Mouse (Mus musculus) cortical plate, adult 2 months (tissue): ENCODE data around the gene Hif3a.

ENCODE experiments used
- CTCF ChIP-seq: fragments of 200-500 bp; IDR thresholded peaks from 2 replicates; pipeline ENCODE4 v1.5.1; 2011; ENCODE audit warnings: mild to moderate bottlenecking, control low read depth, low read length; ENCODE audit not compliant: insufficient read depth; ENCODE audit errors: extremely low read depth
- POLR2A ChIP-seq: fragments of 200-500 bp; IDR thresholded peaks from 2 replicates; pipeline ENCODE4 v1.6.1; 2011; ENCODE audit warnings: mild to moderate bottlenecking, low read length, control low read depth; ENCODE audit not compliant: insufficient read depth; ENCODE audit errors: extremely low read depth

- TF ChIP-seq POLR2A (no peak), CTCF (no peak)
Measured at GRCm38 (mm10) chr7:17073513-17073903, 11.3 kb upstream of the Hif3a start.
